Mouse (Mus musculus) heart, embryonic 13.5 days (tissue): ENCODE measurements around the gene Nxpe3. TPM values are rescaled to one million over a fixed set of nuclear protein-coding genes. Genes with fewer than 3 reads are reported as not detected.

Source experiments
- ATAC-seq: fragments of 200-750 bp; cut with Nextera tagmentation; 2 replicates; pipeline ENCODE4 v1.8.0; 2017; ENCODE audit warnings: moderate TSS enrichment; ENCODE audit not compliant: insufficient number of reproducible peaks, low FRiP score, low TSS enrichment; ENCODE audit errors: extremely low read depth
- H3K27ac ChIP-seq: fragments of 300-500 bp; sonication (generic); replicated peaks from 2 replicates; pipeline ENCODE4 v1.5.1; 2015; ENCODE audit warnings: moderate library complexity, mild to moderate bottlenecking, inconsistent platforms
- H3K27me3 ChIP-seq: fragments of 300-500 bp; sonication (generic); replicated peaks from 2 replicates; pipeline ENCODE4 v1.6.1; 2015; ENCODE audit warnings: mild to moderate bottlenecking, inconsistent platforms
- H3K36me3 ChIP-seq: fragments of 300-500 bp; sonication (generic); 2 replicates; pipeline ENCODE4 v1.6.1; 2015; ENCODE audit warnings: mild to moderate bottlenecking, inconsistent platforms
- H3K4me1 ChIP-seq: fragments of 300-500 bp; sonication (generic); 2 replicates; pipeline ENCODE4 v1.6.1; 2015; ENCODE audit warnings: inconsistent platforms
- H3K4me2 ChIP-seq: fragments of 300-500 bp; sonication (generic); 2 replicates; pipeline ENCODE4 v1.6.1; 2015; ENCODE audit warnings: inconsistent platforms, mild to moderate bottlenecking, moderate library complexity
- H3K4me3 ChIP-seq: fragments of 300-500 bp; sonication (generic); 2 replicates; pipeline ENCODE4 v1.5.1; 2015; ENCODE audit warnings: moderate library complexity, mild to moderate bottlenecking, inconsistent platforms
- H3K9ac ChIP-seq: fragments of 300-500 bp; sonication (generic); 2 replicates; pipeline ENCODE4 v1.6.1; 2015; ENCODE audit warnings: inconsistent platforms, mild to moderate bottlenecking, moderate library complexity
- H3K9me3 ChIP-seq: fragments of 300-500 bp; sonication (generic); 2 replicates; pipeline ENCODE4 v1.6.1; 2016; ENCODE audit warnings: inconsistent platforms
- WGBS: fragments of 180-500 bp; shearing (Covaris S2); methylation state at CpG from one replicate; pipeline ENCODE4 v1.1.7; 2015; ENCODE audit warnings: mixed read lengths; 5-methylcytosine and 5-hydroxymethylcytosine counted together
- polyA plus RNA-seq: library from polyadenylated mRNA; unstranded; fragments of >200 nt; fragmentation: Nextera tagmentation; extraction: Ambion mirVana; gene quantifications from 2 replicates; pipeline ENCODE4 v1.2.1, GENCODE M21; 2015

Gene Nxpe3
- polyA plus RNA-seq, 1 experiment from 2014 or later = 0.59 TPM

- H3K4me3 ChIP-seq = peak overlapping the region; percentile 81
- no peaks in the 10 kb centered on the region for H3K27me3 ChIP-seq
- H3K27ac ChIP-seq = peak overlapping the region; percentile 57
- H3K4me1 ChIP-seq = peaks cover 42% of the 10 kb centered on the region
- ATAC-seq = no peak
- WGBS = 43% methylated on average over 15 of the region's 15 CpGs
- peaks cover 45% of the 10 kb centered on the region for H3K36me3 ChIP-seq
- no peaks in the 10 kb centered on the region for H3K9me3 ChIP-seq
- H3K9ac ChIP-seq = peak overlapping the region; percentile 92
- H3K4me2 ChIP-seq = peak overlapping the region; percentile 80
These were observed 75.8 kb downstream of the Nxpe3 start for GRCm38 (mm10) chr16:55819186-55819861.

GRCm38 (mm10) chr16:55817717-55818515 lies 77.2 kb downstream of the Nxpe3 start:
- Histone ChIP-seq H3K4me1 (peaks cover 30% of the 10 kb centered on the region), H3K27me3 (no peaks in the 10 kb centered on the region), H3K27ac (no peak overlapping the region), H3K36me3 (peaks cover 58% of the 10 kb centered on the region), H3K9me3 (no peaks in the 10 kb centered on the region), H3K4me2 (no peak overlapping the region), H3K9ac (no peak overlapping the region), H3K4me3 (no peak overlapping the region)
- WGBS = 91% methylated on average over 28 of the region's 28 CpGs
- no peak for ATAC-seq

- 89% methylated on average over 13 of the region's 13 CpGs for WGBS
- no peak overlapping the region for H3K9ac ChIP-seq
- no peak for ATAC-seq
- H3K9me3 ChIP-seq = no peaks in the 10 kb centered on the region
- H3K36me3 ChIP-seq = peaks cover 70% of the 10 kb centered on the region
- H3K27me3 ChIP-seq = no peaks in the 10 kb centered on the region
- H3K4me2 ChIP-seq = no peak overlapping the region
- H3K27ac ChIP-seq = no peak overlapping the region
- H3K4me3 ChIP-seq = no peak overlapping the region
- peaks cover 28% of the 10 kb centered on the region for H3K4me1 ChIP-seq
These were observed 78.7 kb downstream of the Nxpe3 start for GRCm38 (mm10) chr16:55816202-55816941.

GRCm38 (mm10) chr16:55815466-55815865 lies 79.6 kb downstream of the Nxpe3 start:
- WGBS = 78% methylated on average over 14 of the region's 14 CpGs
- H3K4me3 ChIP-seq = no peak overlapping the region
- ATAC-seq = no peak
- H3K9me3 ChIP-seq = no peaks in the 10 kb centered on the region
- H3K36me3 ChIP-seq = peaks cover 79% of the 10 kb centered on the region
- no peak overlapping the region for H3K27ac ChIP-seq
- H3K9ac ChIP-seq = no peak overlapping the region
- no peak overlapping the region for H3K4me2 ChIP-seq
- H3K27me3 ChIP-seq = no peaks in the 10 kb centered on the region
- peaks cover 19% of the 10 kb centered on the region for H3K4me1 ChIP-seq

- WGBS = 90% methylated on average over 6 of the region's 6 CpGs
- ATAC-seq = no peak
These were observed 80.4 kb downstream of the Nxpe3 start for GRCm38 (mm10) chr16:55814686-55815085.

GRCm38 (mm10) chr16:55813916-55814315 lies 81.2 kb downstream of the Nxpe3 start:
- no peak overlapping the region for H3K4me2 ChIP-seq
- H3K9me3 ChIP-seq = no peaks in the 10 kb centered on the region
- ATAC-seq = no peak
- WGBS = 84% methylated on average over 15 of the region's 15 CpGs
- peaks cover 90% of the 10 kb centered on the region for H3K36me3 ChIP-seq
- no peaks in the 10 kb centered on the region for H3K27me3 ChIP-seq
- no peak overlapping the region for H3K27ac ChIP-seq
- H3K4me3 ChIP-seq = no peak overlapping the region
- no peak overlapping the region for H3K9ac ChIP-seq
- peaks cover 4% of the 10 kb centered on the region for H3K4me1 ChIP-seq

More at GRCm38 (mm10) chr16:55814686-55815085, 80.4 kb downstream of the Nxpe3 start:
- H3K4me2 ChIP-seq = no peak overlapping the region
- no peak overlapping the region for H3K27ac ChIP-seq
- H3K4me3 ChIP-seq = no peak overlapping the region
- peaks cover 86% of the 10 kb centered on the region for H3K36me3 ChIP-seq
- H3K9ac ChIP-seq = no peak overlapping the region
- peaks cover 12% of the 10 kb centered on the region for H3K4me1 ChIP-seq
- no peaks in the 10 kb centered on the region for H3K27me3 ChIP-seq
- H3K9me3 ChIP-seq = no peaks in the 10 kb centered on the region

- Histone ChIP-seq H3K4me1 (peaks cover 6% of the 10 kb centered on the region), H3K4me3 (no peak overlapping the region), H3K4me2 (no peak overlapping the region), H3K27ac (no peak overlapping the region), H3K9ac (no peak overlapping the region), H3K36me3 (peaks cover 70% of the 10 kb centered on the region), H3K9me3 (no peaks in the 10 kb centered on the region), H3K27me3 (no peaks in the 10 kb centered on the region)
- WGBS = 76% methylated on average over 6 of the region's 6 CpGs
- ATAC-seq = no peak
These were observed 83.3 kb downstream of the Nxpe3 start for GRCm38 (mm10) chr16:55811792-55812191.

GRCm38 (mm10) chr16:55809779-55810514 lies 85.1 kb downstream of the Nxpe3 start:
- no peaks in the 10 kb centered on the region for H3K9me3 ChIP-seq
- no peak for ATAC-seq
- WGBS = 84% methylated on average over 9 of the region's 9 CpGs
- no peak overlapping the region for H3K9ac ChIP-seq
- H3K4me1 ChIP-seq = peaks cover 6% of the 10 kb centered on the region
- peaks cover 51% of the 10 kb centered on the region for H3K36me3 ChIP-seq
- no peaks in the 10 kb centered on the region for H3K27me3 ChIP-seq
- no peak overlapping the region for H3K27ac ChIP-seq
- H3K4me2 ChIP-seq = no peak overlapping the region
- H3K4me3 ChIP-seq = no peak overlapping the region

DNA sequence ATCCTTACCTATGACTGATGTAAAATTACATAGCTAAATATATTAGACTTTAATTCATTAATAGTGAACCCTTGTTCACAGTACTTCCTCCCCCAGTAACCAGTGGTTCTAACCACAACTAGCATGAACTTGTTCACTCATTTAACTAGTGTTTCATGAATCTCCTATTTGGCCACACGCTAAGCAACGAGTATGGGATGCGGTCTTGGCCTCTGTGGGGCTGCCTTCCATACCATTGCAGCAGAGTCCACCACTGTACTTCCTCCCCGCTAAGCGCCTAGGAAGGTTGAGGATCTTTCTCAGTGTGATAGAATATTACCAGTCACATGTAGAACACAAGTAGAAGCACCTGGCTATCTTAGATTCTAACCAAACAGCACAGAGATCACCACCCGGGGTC lies 85.7 kb downstream of the Nxpe3 start:
- Histone ChIP-seq H3K27ac (no peak overlapping the region), H3K4me2 (no peak overlapping the region), H3K4me3 (no peak overlapping the region), H3K4me1 (peaks cover 6% of the 10 kb centered on the region), H3K27me3 (no peaks in the 10 kb centered on the region), H3K9ac (no peak overlapping the region), H3K9me3 (no peaks in the 10 kb centered on the region), H3K36me3 (peaks cover 45% of the 10 kb centered on the region)
- no peak for ATAC-seq
- WGBS = 89% methylated on average over 6 of the region's 6 CpGs

DNA sequence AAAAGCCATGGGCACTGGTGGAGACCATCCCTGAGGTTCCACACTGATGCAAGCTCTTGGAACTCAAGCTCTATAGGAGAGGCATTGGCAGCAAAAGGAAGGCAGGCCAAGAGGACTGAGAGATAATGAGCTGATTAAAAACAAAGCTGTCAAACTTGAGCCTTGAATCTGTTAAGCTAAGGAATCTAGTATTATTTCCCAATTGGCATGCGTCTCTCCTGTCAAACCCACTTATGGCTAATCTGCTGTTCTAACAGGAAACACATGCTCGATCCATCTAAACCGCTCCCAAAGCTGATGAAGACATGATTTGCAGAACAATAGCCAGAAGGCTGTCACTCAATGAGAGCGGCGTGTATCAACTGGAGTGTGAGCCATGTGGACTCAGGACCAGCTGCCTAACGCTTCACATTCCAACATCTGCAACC lies 87.6 kb downstream of the Nxpe3 start:
- Histone ChIP-seq H3K4me1 (peaks cover 6% of the 10 kb centered on the region), H3K27me3 (no peaks in the 10 kb centered on the region), H3K4me3 (no peak overlapping the region), H3K9ac (no peak overlapping the region), H3K36me3 (peaks cover 28% of the 10 kb centered on the region), H3K4me2 (no peak overlapping the region), H3K27ac (no peak overlapping the region), H3K9me3 (no peaks in the 10 kb centered on the region)
- 17% methylated on average over 6 of the region's 6 CpGs for WGBS
- no peak for ATAC-seq

GRCm38 (mm10) chr16:55804799-55805198 lies 90.3 kb downstream of the Nxpe3 start:
- Histone ChIP-seq H3K4me2 (no peak overlapping the region), H3K27me3 (no peaks in the 10 kb centered on the region), H3K4me1 (peaks cover 6% of the 10 kb centered on the region), H3K36me3 (peaks cover 5% of the 10 kb centered on the region), H3K9me3 (no peaks in the 10 kb centered on the region), H3K27ac (no peak overlapping the region), H3K4me3 (no peak overlapping the region), H3K9ac (no peak overlapping the region)
- 55% methylated on average over 1 of the region's 1 CpGs for WGBS
- no peak for ATAC-seq
